Mouse (Mus musculus) limb, embryonic 13.5 days (tissue): ENCODE results near the gene Ube2c. TPM values are rescaled to one million over a fixed set of nuclear protein-coding genes. Genes with fewer than 3 reads are reported as not detected.

Experiments
- ATAC-seq: fragments of 200-750 bp; cut with Nextera tagmentation; 2 replicates; pipeline ENCODE4 v1.8.0; 2017; ENCODE audit warnings: low read depth, moderate number of reproducible peaks, moderate TSS enrichment; ENCODE audit not compliant: low FRiP score
- H3K27ac ChIP-seq: fragments of 300-500 bp; sonication (generic); 2 replicates; pipeline ENCODE4 v1.5.1; 2015; ENCODE audit warnings: inconsistent platforms, mild to moderate bottlenecking, moderate library complexity
- H3K27me3 ChIP-seq: fragments of 300-500 bp; sonication (generic); 2 replicates; pipeline ENCODE4 v1.6.1; 2015; ENCODE audit warnings: mild to moderate bottlenecking, inconsistent platforms
- H3K36me3 ChIP-seq: fragments of 300-500 bp; sonication (generic); 2 replicates; pipeline ENCODE4 v1.6.1; 2015; ENCODE audit warnings: inconsistent platforms, mild to moderate bottlenecking, moderate library complexity
- H3K4me1 ChIP-seq: fragments of 300-500 bp; sonication (generic); 2 replicates; pipeline ENCODE4 v1.6.1; 2015; ENCODE audit warnings: inconsistent platforms
- H3K4me2 ChIP-seq: fragments of 300-500 bp; sonication (generic); replicated peaks from 2 replicates; pipeline ENCODE4 v1.6.1; 2015; ENCODE audit warnings: inconsistent platforms, mild to moderate bottlenecking, moderate library complexity
- H3K4me3 ChIP-seq: fragments of 300-500 bp; sonication (generic); 2 replicates; pipeline ENCODE4 v1.5.1; 2015; ENCODE audit warnings: moderate library complexity, mild to moderate bottlenecking, inconsistent platforms
- H3K9ac ChIP-seq: fragments of 300-500 bp; sonication (generic); 2 replicates; pipeline ENCODE4 v1.6.1; 2015; ENCODE audit warnings: mild to moderate bottlenecking, inconsistent platforms
- H3K9me3 ChIP-seq: fragments of 300-500 bp; sonication (generic); 2 replicates; pipeline ENCODE4 v1.6.1; 2016; ENCODE audit warnings: inconsistent platforms
- WGBS: fragments of 180-500 bp; shearing (Covaris S2); methylation state at CpG from one replicate; pipeline ENCODE4 v1.1.7; 2015; 5-methylcytosine and 5-hydroxymethylcytosine counted together
- polyA plus RNA-seq: library from polyadenylated mRNA; unstranded; fragments of >200 nt; fragmentation: Nextera tagmentation; extraction: Ambion mirVana; gene quantifications from 2 replicates; pipeline ENCODE4 v1.2.1, GENCODE M21; 2015

The Ube2c gene
- polyA plus RNA-seq, 1 experiment from 2014 or later: 432 TPM

DNA sequence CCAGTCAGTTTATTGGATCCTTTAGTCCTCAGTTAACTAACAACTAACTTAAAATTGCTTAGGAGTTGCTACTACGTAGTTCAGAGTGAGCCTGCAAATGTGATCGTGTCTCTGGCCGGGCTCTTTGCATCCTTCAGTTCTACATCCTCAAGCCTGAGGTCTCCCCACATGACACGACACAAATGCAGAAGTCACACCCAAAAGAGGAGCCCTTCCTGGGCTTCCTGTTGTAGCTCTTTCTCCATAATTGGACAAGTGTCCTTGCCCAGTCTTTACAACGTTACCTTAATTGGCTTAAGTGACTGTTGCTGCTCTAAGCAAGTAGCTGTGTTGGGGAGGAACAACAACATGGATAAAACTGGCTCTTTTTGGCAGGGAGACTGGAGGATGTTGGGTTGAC is 45.6 kb downstream of the Ube2c start:
- Histone ChIP-seq H3K4me1 (no peaks in the 10 kb centered on the region), H3K9me3 (no peaks in the 10 kb centered on the region), H3K4me3 (no peak overlapping the region), H3K27ac (no peak overlapping the region), H3K36me3 (peaks cover 5% of the 10 kb centered on the region; the same call in 1 of the 2 replicates), H3K9ac (no peak overlapping the region), H3K27me3 (no peaks in the 10 kb centered on the region), H3K4me2 (no peak overlapping the region)
- 77% methylated on average over 5 of the region's 5 CpGs for WGBS
- ATAC-seq: no peak

DNA sequence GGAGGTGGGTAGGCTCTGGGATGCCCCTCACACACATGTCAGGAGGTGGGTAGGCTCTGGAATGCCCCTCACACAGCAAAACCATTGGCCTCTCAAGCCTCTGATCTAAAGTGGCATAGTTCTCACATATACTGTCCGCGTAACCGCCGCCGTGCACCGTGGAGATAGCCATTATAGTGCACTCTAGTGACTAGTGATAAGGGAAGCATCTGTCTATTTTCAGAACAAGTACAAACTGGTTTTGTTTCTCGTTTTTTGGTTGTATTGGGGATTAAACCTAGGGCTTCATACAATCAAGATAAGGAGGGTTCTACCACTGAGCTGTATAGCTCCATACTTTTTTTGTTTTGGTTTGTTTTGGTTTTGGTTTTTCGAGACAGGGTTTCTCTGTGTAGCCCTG is 46.1 kb downstream of the Ube2c start:
- H3K4me1 ChIP-seq: no peaks in the 10 kb centered on the region
- no peak for ATAC-seq
- H3K9me3 ChIP-seq: no peaks in the 10 kb centered on the region
- no peaks in the 10 kb centered on the region for H3K27me3 ChIP-seq
- H3K9ac ChIP-seq: no peak overlapping the region
- H3K4me3 ChIP-seq: no peak overlapping the region
- WGBS: 93% methylated on average over 8 of the region's 8 CpGs
- no peak overlapping the region for H3K27ac ChIP-seq
- H3K36me3 ChIP-seq: peaks cover 9% of the 10 kb centered on the region
- H3K4me2 ChIP-seq: no peak overlapping the region

DNA sequence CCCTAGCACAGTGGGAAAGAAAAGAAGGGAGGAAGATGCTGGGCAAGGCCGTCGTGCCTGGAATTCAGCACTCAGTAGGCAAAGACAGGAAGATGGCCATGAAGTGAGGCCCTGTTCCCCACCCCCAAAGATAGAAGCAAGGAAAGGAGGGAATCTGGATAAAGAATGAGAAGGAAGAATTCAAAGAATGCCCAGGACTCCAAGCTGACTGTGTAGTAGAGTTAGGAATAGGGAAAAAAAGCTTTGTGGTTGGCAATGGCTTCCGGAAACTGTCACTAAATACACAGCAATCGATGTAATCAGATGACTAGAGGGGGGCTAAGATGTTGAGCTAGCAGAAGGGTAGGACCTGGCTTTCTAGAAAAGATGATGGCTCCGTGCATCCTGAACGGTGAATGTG is 47.5 kb downstream of the Ube2c start:
- peaks cover 1% of the 10 kb centered on the region; the same call in 1 of the 2 replicates for H3K4me1 ChIP-seq
- H3K27me3 ChIP-seq: no peaks in the 10 kb centered on the region
- no peak overlapping the region for H3K9ac ChIP-seq
- H3K36me3 ChIP-seq: peaks cover 17% of the 10 kb centered on the region
- H3K9me3 ChIP-seq: no peaks in the 10 kb centered on the region
- WGBS: 90% methylated on average over 6 of the region's 6 CpGs
- H3K4me2 ChIP-seq: no peak overlapping the region
- no peak overlapping the region for H3K4me3 ChIP-seq
- H3K27ac ChIP-seq: no peak overlapping the region
- no peak for ATAC-seq

- no peaks in the 10 kb centered on the region for H3K9me3 ChIP-seq
- H3K4me3 ChIP-seq: no peak overlapping the region
- WGBS: 76% methylated on average over 5 of the region's 5 CpGs
- H3K9ac ChIP-seq: no peak overlapping the region
- peaks cover 17% of the 10 kb centered on the region for H3K36me3 ChIP-seq
- no peak overlapping the region for H3K27ac ChIP-seq
- no peak for ATAC-seq
- H3K4me1 ChIP-seq: peaks cover 4% of the 10 kb centered on the region; the same call in 1 of the 2 replicates
- H3K27me3 ChIP-seq: no peaks in the 10 kb centered on the region
- no peak overlapping the region for H3K4me2 ChIP-seq
These were observed 48.0 kb downstream of the Ube2c start for GRCm38 (mm10) chr2:164817703-164818102.

- Histone ChIP-seq H3K4me2 (no peak overlapping the region), H3K36me3 (peaks cover 32% of the 10 kb centered on the region), H3K9ac (no peak overlapping the region), H3K4me1 (peaks cover 10% of the 10 kb centered on the region), H3K4me3 (no peak overlapping the region), H3K27ac (no peak overlapping the region), H3K27me3 (no peaks in the 10 kb centered on the region), H3K9me3 (no peaks in the 10 kb centered on the region)
- ATAC-seq: no peak
- 80% methylated on average over 6 of the region's 6 CpGs for WGBS
These were observed 51.4 kb downstream of the Ube2c start for GRCm38 (mm10) chr2:164821060-164821459.

DNA sequence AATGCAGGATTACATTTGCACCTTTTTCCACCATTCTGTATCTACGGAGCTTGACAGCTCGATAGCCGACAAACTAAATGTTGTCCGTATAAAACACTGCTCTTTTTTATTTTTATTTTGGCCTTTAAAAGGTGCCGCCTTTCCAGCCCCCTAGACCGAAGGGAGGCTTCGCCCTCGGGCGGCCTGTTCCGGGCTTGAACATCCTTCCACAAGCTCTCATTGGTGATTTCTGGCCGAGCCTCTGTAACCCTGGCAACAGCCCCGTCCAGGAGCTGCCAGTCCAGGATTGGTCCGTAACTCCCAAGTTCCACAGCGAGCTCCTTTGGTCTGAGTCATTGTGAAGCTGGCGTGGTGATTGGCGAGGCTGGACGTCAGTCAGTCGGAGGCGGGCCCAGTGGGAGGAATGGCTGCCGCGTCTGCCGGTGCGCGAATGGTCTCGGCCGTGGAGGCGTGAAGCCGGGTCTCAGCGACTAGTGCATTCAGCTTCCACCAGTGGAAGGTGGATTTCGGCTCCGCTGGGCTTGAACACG is 53.0 kb downstream of the Ube2c start, which contains the start of gene Zswim1:
Gene Zswim1, plus strand, starts transcription at position 51 of the 530 bp plus-strand sequence.
- H3K27me3 ChIP-seq: no peaks in the 10 kb centered on the region
- H3K9me3 ChIP-seq: no peaks in the 10 kb centered on the region
- peak; percentile 99 for ATAC-seq
- H3K9ac ChIP-seq: peak within 1 kb of the TSS; percentile 76
- H3K4me3 ChIP-seq: peak within 1 kb of the TSS; percentile 71
- peak within 1 kb of the TSS; percentile 74 for H3K4me2 ChIP-seq
- peak within 1 kb of the TSS; percentile 67; the same call in 1 of the 2 replicates for H3K27ac ChIP-seq
- H3K36me3 ChIP-seq: peaks cover 48% of the 10 kb centered on the region
- H3K4me1 ChIP-seq: peaks cover 10% of the 10 kb centered on the region
- 2% methylated on average over 32 of the region's 32 CpGs for WGBS

DNA sequence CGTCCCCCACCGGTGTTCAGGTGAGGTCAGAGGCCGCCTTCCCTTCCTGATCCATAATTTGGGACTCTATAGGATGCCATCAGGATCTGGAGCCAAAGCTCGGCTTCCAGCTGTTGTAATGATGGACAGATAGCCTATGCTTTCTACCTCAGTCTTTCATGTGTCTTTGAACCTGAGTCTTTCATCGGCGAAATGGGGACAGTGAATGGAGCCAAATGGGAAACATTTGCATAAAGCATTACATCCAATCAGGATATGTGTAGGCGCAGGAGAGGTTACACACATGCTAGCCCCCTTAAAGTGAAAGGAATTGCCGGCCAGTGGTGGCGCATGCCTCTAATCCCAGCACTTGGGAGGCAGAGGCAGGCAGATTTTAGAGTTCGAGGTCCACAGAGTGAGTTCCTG is 53.5 kb downstream of the Ube2c start:
- Histone ChIP-seq H3K4me3 (peak overlapping the region; percentile 71), H3K9ac (peak overlapping the region; percentile 76), H3K27ac (peak overlapping the region; percentile 67; the same call in 1 of the 2 replicates), H3K4me2 (peak overlapping the region; percentile 74), H3K36me3 (peaks cover 53% of the 10 kb centered on the region), H3K4me1 (peaks cover 10% of the 10 kb centered on the region), H3K27me3 (no peaks in the 10 kb centered on the region), H3K9me3 (no peaks in the 10 kb centered on the region)
- 3% methylated on average over 10 of the region's 10 CpGs for WGBS
- peak; percentile 21; the same call in 1 of the 2 replicates for ATAC-seq

DNA sequence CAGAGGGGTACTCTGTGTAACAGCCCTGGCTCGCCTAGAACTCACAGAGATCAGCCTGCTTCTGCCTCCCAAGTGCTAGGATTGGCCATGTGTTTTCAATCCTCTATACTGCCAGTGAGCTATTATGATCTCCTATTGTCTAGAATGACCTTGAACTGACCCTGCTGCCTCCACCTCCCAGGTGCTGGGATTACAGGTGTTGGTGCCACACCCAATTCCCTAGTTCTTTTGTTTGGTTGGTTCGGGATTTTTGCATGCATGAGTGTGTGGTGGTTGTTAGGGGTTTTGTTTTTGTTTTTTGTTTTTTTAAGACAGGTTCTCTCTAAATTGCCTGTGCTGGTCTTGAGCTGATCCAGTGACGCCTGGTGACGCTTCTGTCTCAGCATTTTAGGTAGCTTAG is 54.3 kb downstream of the Ube2c start:
- peak overlapping the region; percentile 71; the same call in 1 of the 2 replicates for H3K4me3 ChIP-seq
- ATAC-seq: no peak
- 92% methylated on average over 4 of the region's 4 CpGs for WGBS
- peaks cover 61% of the 10 kb centered on the region for H3K36me3 ChIP-seq
- H3K4me2 ChIP-seq: peak overlapping the region; percentile 74
- H3K27ac ChIP-seq: no peak overlapping the region
- no peaks in the 10 kb centered on the region for H3K9me3 ChIP-seq
- H3K27me3 ChIP-seq: no peaks in the 10 kb centered on the region
- no peak overlapping the region for H3K9ac ChIP-seq
- peaks cover 10% of the 10 kb centered on the region for H3K4me1 ChIP-seq

DNA sequence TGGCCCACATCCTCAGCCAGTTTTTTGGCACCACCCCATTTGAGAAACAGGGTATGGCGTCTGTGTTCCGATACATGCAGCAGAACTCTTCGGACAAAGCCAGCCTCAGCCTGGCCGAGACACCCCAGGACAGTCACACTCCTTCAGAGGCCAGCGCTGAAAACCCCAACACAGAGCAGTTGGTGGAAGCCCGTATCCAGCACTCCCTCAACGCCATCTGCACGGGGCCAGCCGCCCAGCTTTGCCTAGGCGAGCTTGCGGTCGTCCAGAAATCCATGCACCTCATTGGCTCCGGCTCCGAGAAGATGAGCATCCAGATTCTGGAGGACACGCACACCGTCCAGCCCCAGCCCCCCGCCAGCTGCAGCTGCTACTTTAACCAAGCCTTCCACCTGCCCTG is 55.8 kb downstream of the Ube2c start:
- peaks cover 56% of the 10 kb centered on the region for H3K36me3 ChIP-seq
- peaks cover 10% of the 10 kb centered on the region for H3K4me1 ChIP-seq

DNA sequence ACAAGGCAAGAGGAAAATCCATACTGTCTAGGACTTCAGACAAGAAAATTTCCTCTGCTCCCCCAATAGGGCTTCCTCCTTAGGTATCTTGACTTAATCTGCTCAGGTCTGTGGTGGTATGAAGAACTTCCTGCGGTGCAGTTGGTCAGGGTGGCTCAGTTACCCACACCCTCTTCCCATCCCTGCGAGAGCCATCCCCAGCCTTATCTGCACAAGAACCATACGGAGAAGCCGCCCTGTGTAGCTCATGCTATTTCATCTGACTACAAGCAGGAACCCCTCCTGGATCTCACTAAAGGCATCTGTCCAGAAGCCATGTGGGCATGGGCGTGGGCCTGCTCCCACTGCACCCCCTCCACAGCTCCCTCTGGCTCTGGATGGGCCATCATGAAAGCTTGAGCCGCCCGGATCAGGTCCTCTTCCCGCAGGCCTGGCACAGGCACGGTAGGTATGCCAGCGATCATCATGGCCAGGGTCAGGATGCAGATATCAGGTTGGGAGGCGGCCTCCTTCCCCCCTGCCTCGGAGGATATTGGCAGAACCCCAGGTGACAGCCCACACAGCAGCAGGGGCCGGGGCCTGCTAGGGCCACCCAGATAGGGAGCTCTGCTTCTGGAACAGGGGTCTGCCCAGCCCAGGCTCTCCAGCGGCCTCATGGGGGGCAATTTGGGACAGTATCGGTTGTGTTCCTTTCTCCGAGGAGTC is 57.6 kb downstream of the Ube2c start:
- Histone ChIP-seq H3K9ac (0 out of 2 replicates have a peak overlapping the region, but pooled peaks have one; percentile 14), H3K27me3 (no peaks in the 10 kb centered on the region), H3K27ac (no peak overlapping the region), H3K36me3 (peaks cover 46% of the 10 kb centered on the region), H3K9me3 (no peaks in the 10 kb centered on the region), H3K4me3 (no peak overlapping the region), H3K4me1 (peaks cover 8% of the 10 kb centered on the region), H3K4me2 (no peak overlapping the region)
- ATAC-seq: no peak
- 85% methylated on average over 16 of the region's 16 CpGs for WGBS

More for the DNA sequence above, 55.8 kb downstream of the Ube2c start:
- no peaks in the 10 kb centered on the region for H3K9me3 ChIP-seq
- ATAC-seq: no peak
- H3K4me3 ChIP-seq: no peak overlapping the region
- H3K27me3 ChIP-seq: no peaks in the 10 kb centered on the region
- WGBS: 95% methylated on average over 17 of the region's 17 CpGs
- H3K4me2 ChIP-seq: no peak overlapping the region
- no peak overlapping the region for H3K27ac ChIP-seq
- no peak overlapping the region; the same call in 1 of the 2 replicates for H3K9ac ChIP-seq
